Mouse (Mus musculus) liver, postnatal 0 days (tissue): ENCODE results near the gene Snrnp25.

ENCODE experiments used
- CTCF ChIP-seq: sonication (generic); IDR thresholded peaks from 2 replicates; pipeline ENCODE4 v1.5.1; 2016; ENCODE audit warnings: antibody characterized with exemption, low read depth
- EP300 ChIP-seq: IDR thresholded peaks from 2 replicates; pipeline ENCODE4 v1.6.1; 2016; ENCODE audit warnings: antibody characterized with exemption, low read depth, mild to moderate bottlenecking

DNA sequence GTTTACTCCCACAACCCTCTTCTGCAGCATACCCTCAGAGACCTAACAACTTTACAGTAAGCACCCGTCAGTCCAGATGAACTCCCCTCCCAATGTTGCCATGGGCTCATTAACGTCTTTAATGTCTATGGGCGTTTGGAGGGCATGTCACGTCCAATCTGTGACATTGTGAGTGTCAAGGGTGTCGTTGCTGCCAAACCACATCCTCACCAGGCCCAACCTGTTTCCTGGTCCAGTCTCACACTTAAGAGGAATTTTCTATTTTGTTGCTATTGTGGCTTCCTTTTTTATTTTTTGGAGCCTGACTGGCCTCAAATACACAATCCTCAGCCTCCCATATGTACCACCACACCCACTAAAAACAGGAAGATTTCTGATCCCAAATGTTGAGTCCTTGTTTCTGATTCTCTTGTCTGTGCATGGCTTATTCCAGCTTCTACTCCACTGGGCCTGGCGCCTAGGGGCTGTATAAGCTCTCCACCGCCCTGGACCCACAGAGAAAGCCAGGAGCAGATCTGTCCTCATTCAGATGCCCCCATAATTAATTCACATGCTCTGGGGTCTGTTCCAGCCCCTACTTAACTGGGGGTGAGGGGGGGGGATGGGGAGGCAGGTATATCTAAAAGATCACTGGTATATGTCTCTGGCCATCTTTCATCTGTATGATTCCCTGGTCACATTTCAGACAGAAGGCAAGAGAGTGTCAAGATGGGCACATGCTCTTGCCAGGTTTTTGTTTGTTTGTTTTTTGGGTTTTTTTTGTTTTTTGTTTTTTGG lies 48.2 kb upstream of the Snrnp25 start:
- no peak for TF ChIP-seq CTCF
- no peak for TF ChIP-seq EP300
